Mouse (Mus musculus) forebrain, embryonic 16.5 days (tissue): ENCODE measurements around the gene Mfng. TPM values are rescaled to one million over a fixed set of nuclear protein-coding genes. Genes with fewer than 3 reads are reported as not detected.

Experiments
- ATAC-seq: fragments of 200-750 bp; cut with Nextera tagmentation; 2 replicates; pipeline ENCODE4 v1.8.0; 2017; ENCODE audit warnings: mild to moderate bottlenecking, moderate library complexity
- H3K27ac ChIP-seq: fragments of 300-500 bp; sonication (generic); 2 replicates; pipeline ENCODE4 v1.5.1; 2014; ENCODE audit warnings: low read length, control low read depth
- H3K27me3 ChIP-seq: fragments of 300-500 bp; sonication (generic); replicated peaks from 2 replicates; pipeline ENCODE4 v1.6.1; 2014; ENCODE audit warnings: low read length; ENCODE audit not compliant: control insufficient read depth, insufficient read depth
- H3K36me3 ChIP-seq: fragments of 300-500 bp; sonication (generic); 2 replicates; pipeline ENCODE4 v1.6.1; 2014; ENCODE audit not compliant: control insufficient read depth, insufficient read depth
- H3K4me1 ChIP-seq: fragments of 300-500 bp; sonication (generic); replicated peaks from 2 replicates; pipeline ENCODE4 v1.6.1; 2014; ENCODE audit warnings: low read length; ENCODE audit not compliant: control insufficient read depth, insufficient read depth
- H3K4me2 ChIP-seq: fragments of 300-500 bp; sonication (generic); 2 replicates; pipeline ENCODE4 v1.6.1; 2014; ENCODE audit warnings: mild to moderate bottlenecking, low read length, control low read depth
- H3K4me3 ChIP-seq: fragments of 300-500 bp; sonication (generic); replicated peaks from 2 replicates; pipeline ENCODE4 v1.5.1; 2014; ENCODE audit warnings: mild to moderate bottlenecking, low read length, control low read depth
- H3K9ac ChIP-seq: fragments of 300-500 bp; sonication (generic); replicated peaks from 2 replicates; pipeline ENCODE4 v1.6.1; 2014; ENCODE audit warnings: low read depth, low read length, control low read depth
- H3K9me3 ChIP-seq: fragments of 300-500 bp; sonication (generic); 2 replicates; pipeline ENCODE4 v1.6.1; 2016; ENCODE audit warnings: low read length; ENCODE audit not compliant: control insufficient read depth
- WGBS: fragments of 180-500 bp; shearing (Covaris S2); extraction: QIAGEN DNeasy Blood & Tissue Kit; methylation state at CpG from one replicate; pipeline ENCODE4 v1.1.7; 2014; 5-methylcytosine and 5-hydroxymethylcytosine counted together
- polyA plus RNA-seq: library from polyadenylated mRNA; unstranded; fragments of >200 nt; fragmentation: Nextera tagmentation; extraction: Ambion mirVana; gene quantifications from 2 replicates; pipeline ENCODE4 v1.2.1, GENCODE M21; 2015

Mfng gene
- polyA plus RNA-seq, 1 experiment from 2014 or later = 58.1 TPM

GRCm38 (mm10) chr15:78718290-78719250, 54.7 kb downstream of the Mfng start, which contains the start of gene Elfn2:
Gene Elfn2, minus strand, starts transcription at chr15:78718771.
- WGBS = 1% methylated on average over 72 of the region's 89 CpGs
- peaks cover 12% of the 10 kb centered on the region; the same call in 1 of the 2 replicates for H3K27me3 ChIP-seq
- no peaks in the 10 kb centered on the region for H3K36me3 ChIP-seq
- peaks cover 35% of the 10 kb centered on the region for H3K4me1 ChIP-seq
- ATAC-seq = peak; percentile 44
- H3K9ac ChIP-seq = peak within 1 kb of the TSS; percentile 84
- peak within 1 kb of the TSS; percentile 50 for H3K27ac ChIP-seq
- H3K4me3 ChIP-seq = peak within 1 kb of the TSS; percentile 69
- peak within 1 kb of the TSS; percentile 89 for H3K4me2 ChIP-seq
- no peaks in the 10 kb centered on the region for H3K9me3 ChIP-seq

GRCm38 (mm10) chr15:78716936-78717335, 56.3 kb downstream of the Mfng start:
- no peak for ATAC-seq
- Histone ChIP-seq H3K4me1 (peaks cover 52% of the 10 kb centered on the region), H3K27ac (no peak overlapping the region), H3K4me2 (peak overlapping the region; percentile 89), H3K9me3 (no peaks in the 10 kb centered on the region), H3K9ac (peak overlapping the region; percentile 41; the same call in 1 of the 2 replicates), H3K4me3 (peak overlapping the region; percentile 69), H3K36me3 (no peaks in the 10 kb centered on the region), H3K27me3 (peaks cover 14% of the 10 kb centered on the region; the same call in 1 of the 2 replicates)
- 56% methylated on average over 13 of the region's 13 CpGs for WGBS

GRCm38 (mm10) chr15:78715856-78716255, 57.4 kb downstream of the Mfng start:
- peaks cover 63% of the 10 kb centered on the region for H3K4me1 ChIP-seq

GRCm38 (mm10) chr15:78713751-78714150, 59.5 kb downstream of the Mfng start:
- Histone ChIP-seq H3K9me3 (no peaks in the 10 kb centered on the region), H3K36me3 (no peaks in the 10 kb centered on the region), H3K4me1 (peaks cover 67% of the 10 kb centered on the region), H3K4me3 (no peak overlapping the region), H3K27ac (no peak overlapping the region), H3K27me3 (peaks cover 7% of the 10 kb centered on the region; the same call in 1 of the 2 replicates), H3K4me2 (0 out of 2 replicates have a peak overlapping the region, but pooled peaks have one; percentile 3), H3K9ac (peak overlapping the region; percentile 22; the same call in 1 of the 2 replicates)
- no peak for ATAC-seq
- 75% methylated on average over 7 of the region's 7 CpGs for WGBS

More at GRCm38 (mm10) chr15:78715856-78716255, 57.4 kb downstream of the Mfng start:
- Histone ChIP-seq H3K4me2 (peak overlapping the region; percentile 6; the same call in 1 of the 2 replicates), H3K4me3 (no peak overlapping the region), H3K27ac (no peak overlapping the region), H3K36me3 (no peaks in the 10 kb centered on the region), H3K27me3 (peaks cover 14% of the 10 kb centered on the region; the same call in 1 of the 2 replicates), H3K9me3 (no peaks in the 10 kb centered on the region), H3K9ac (no peak overlapping the region)
- no peak for ATAC-seq
- WGBS = 41% methylated on average over 5 of the region's 5 CpGs

- H3K36me3 ChIP-seq = no peaks in the 10 kb centered on the region
- ATAC-seq = peak; percentile 12
- H3K4me3 ChIP-seq = peak overlapping the region; percentile 38
- no peak overlapping the region for H3K27ac ChIP-seq
- WGBS = 7% methylated on average over 51 of the region's 53 CpGs
- peak overlapping the region; percentile 57 for H3K9ac ChIP-seq
- H3K4me2 ChIP-seq = peak overlapping the region; percentile 64
- H3K4me1 ChIP-seq = peaks cover 56% of the 10 kb centered on the region
- H3K9me3 ChIP-seq = no peaks in the 10 kb centered on the region
- H3K27me3 ChIP-seq = 0 out of 2 replicates have a peak, but pooled peaks cover 4% of the 10 kb centered on the region
Measured at GRCm38 (mm10) chr15:78712335-78713258, 60.7 kb downstream of the Mfng start.

- Histone ChIP-seq H3K4me1 (peaks cover 53% of the 10 kb centered on the region), H3K27me3 (0 out of 2 replicates have a peak, but pooled peaks cover 4% of the 10 kb centered on the region), H3K9ac (no peak overlapping the region), H3K36me3 (no peaks in the 10 kb centered on the region), H3K4me2 (peak overlapping the region; percentile 64), H3K27ac (no peak overlapping the region), H3K4me3 (no peak overlapping the region; the same call in 1 of the 2 replicates), H3K9me3 (no peaks in the 10 kb centered on the region)
- WGBS = 56% methylated on average over 7 of the region's 7 CpGs
- no peak for ATAC-seq
Measured at GRCm38 (mm10) chr15:78711935-78712334, 61.3 kb downstream of the Mfng start.

GRCm38 (mm10) chr15:78710634-78711033, 62.6 kb downstream of the Mfng start:
- Histone ChIP-seq H3K4me2 (peak overlapping the region; percentile 46), H3K9ac (peak overlapping the region; percentile 44), H3K4me3 (peak overlapping the region; percentile 25), H3K36me3 (no peaks in the 10 kb centered on the region), H3K27ac (peak overlapping the region; percentile 64), H3K9me3 (no peaks in the 10 kb centered on the region), H3K27me3 (0 out of 2 replicates have a peak, but pooled peaks cover 2% of the 10 kb centered on the region), H3K4me1 (peaks cover 49% of the 10 kb centered on the region)
- WGBS = 27% methylated on average over 6 of the region's 6 CpGs
- ATAC-seq = peak; percentile 82

- Histone ChIP-seq H3K36me3 (no peaks in the 10 kb centered on the region), H3K27me3 (0 out of 2 replicates have a peak, but pooled peaks cover 2% of the 10 kb centered on the region), H3K9me3 (no peaks in the 10 kb centered on the region), H3K27ac (peak overlapping the region; percentile 64; the same call in 1 of the 2 replicates), H3K4me1 (peaks cover 49% of the 10 kb centered on the region), H3K4me3 (peak overlapping the region; percentile 25), H3K9ac (peak overlapping the region; percentile 44), H3K4me2 (peak overlapping the region; percentile 46)
- peak; percentile 47 for ATAC-seq
- WGBS = 12% methylated on average over 7 of the region's 7 CpGs
Measured at GRCm38 (mm10) chr15:78709767-78710166, 63.5 kb downstream of the Mfng start.
